Mouse (Mus musculus): ENCODE results near the gene Capza1. TPM values are rescaled to one million over a fixed set of nuclear protein-coding genes. Genes with fewer than 3 reads are reported as not detected.
"Not testable (repeated sequence)": the region's sequence is repeated elsewhere in the genome, so short reads cannot be mapped to it uniquely, and the experiment has no call there.

The Capza1 gene
- total RNA-seq, 2 experiments from 2014 or later, result 88.8 to 93.1 TPM

- peak; percentile 61 to 67 for DNase-seq (ENCODE audit: low spot score in 2 of 2)
Measured at GRCm38 (mm10) chr3:104817991-104818748, 46.1 kb downstream of the Capza1 start, which contains the start of gene Mov10. Mov10 (minus strand) TSS chr3:104818563.

- DNase-seq (ENCODE audit: low spot score in 2 of 2), result peak; percentile 60 to 64
Measured at GRCm38 (mm10) chr3:104817481-104817990, 46.8 kb downstream of the Capza1 start.

- DNase-seq (ENCODE audit: low spot score in 2 of 2), result no peak
Measured at GRCm38 (mm10) chr3:104816130-104816529, 48.2 kb downstream of the Capza1 start.

- no peak for DNase-seq (ENCODE audit: low spot score in 2 of 2)
Measured at GRCm38 (mm10) chr3:104815346-104815745, 49.0 kb downstream of the Capza1 start.

- no peak for DNase-seq (ENCODE audit: low spot score in 2 of 2)
Measured at GRCm38 (mm10) chr3:104814746-104815145, 49.6 kb downstream of the Capza1 start.

DNA sequence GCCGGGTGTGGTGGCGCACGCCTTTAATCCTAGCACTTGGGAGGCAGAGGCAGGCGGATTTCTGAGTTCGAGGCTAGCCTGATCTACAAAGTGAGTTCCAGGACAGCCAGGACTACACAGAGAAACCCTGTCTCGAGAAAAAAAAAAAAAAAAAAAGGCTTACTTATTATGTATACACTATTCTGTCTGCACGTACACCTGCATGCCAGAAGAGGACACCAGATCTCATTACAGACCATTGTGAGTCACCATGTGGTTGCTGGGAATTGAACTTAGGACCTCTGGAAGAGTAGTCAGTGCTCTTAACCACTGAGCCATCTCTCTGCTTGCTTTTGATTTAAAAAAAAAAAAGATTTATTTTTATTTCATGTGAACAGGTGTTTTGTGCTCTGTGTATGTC is 51.1 kb downstream of the Capza1 start:
- not testable (repeated sequence) for DNase-seq (ENCODE audit: low spot score in 2 of 2)

DNA sequence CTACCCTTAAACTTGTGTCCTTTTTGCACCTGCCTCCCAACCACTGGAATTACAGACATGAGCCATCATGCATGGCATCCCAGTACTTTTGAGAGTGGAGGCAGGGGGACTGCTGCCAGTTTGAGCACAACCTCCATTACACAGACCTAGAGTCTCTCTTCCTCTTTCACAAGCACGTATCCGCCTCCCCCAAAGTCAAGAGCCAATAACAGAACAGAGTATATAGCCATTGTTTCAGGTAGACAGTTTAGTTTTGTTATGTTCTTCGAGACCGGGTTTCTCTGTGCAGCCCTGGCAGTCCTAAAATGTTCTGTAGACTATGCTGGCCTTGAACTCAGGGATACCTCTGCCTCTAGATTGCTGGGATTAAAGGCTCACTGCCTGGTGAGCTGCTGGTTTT is 52.1 kb downstream of the Capza1 start:
- no peak for DNase-seq (ENCODE audit: low spot score in 2 of 2)

- no peak for DNase-seq (ENCODE audit: low spot score in 2 of 2)
Measured at GRCm38 (mm10) chr3:104811752-104812151, 52.6 kb downstream of the Capza1 start.

GRCm38 (mm10) chr3:104805539-104805938 is 58.8 kb downstream of the Capza1 start:
- no peak for DNase-seq (ENCODE audit: low spot score in 2 of 2)

GRCm38 (mm10) chr3:104804312-104804711 is 60.0 kb downstream of the Capza1 start:
- no peak for DNase-seq (ENCODE audit: low spot score in 2 of 2)

GRCm38 (mm10) chr3:104801481-104801880 is 62.8 kb downstream of the Capza1 start:
- DNase-seq (ENCODE audit: low spot score in 2 of 2), result no peak

- DNase-seq (ENCODE audit: low spot score in 2 of 2), result no peak
Measured at GRCm38 (mm10) chr3:104800681-104801080, 63.6 kb downstream of the Capza1 start.

GRCm38 (mm10) chr3:104796430-104797082 is 67.7 kb downstream of the Capza1 start:
- no peak for DNase-seq (ENCODE audit: low spot score in 2 of 2)

DNA sequence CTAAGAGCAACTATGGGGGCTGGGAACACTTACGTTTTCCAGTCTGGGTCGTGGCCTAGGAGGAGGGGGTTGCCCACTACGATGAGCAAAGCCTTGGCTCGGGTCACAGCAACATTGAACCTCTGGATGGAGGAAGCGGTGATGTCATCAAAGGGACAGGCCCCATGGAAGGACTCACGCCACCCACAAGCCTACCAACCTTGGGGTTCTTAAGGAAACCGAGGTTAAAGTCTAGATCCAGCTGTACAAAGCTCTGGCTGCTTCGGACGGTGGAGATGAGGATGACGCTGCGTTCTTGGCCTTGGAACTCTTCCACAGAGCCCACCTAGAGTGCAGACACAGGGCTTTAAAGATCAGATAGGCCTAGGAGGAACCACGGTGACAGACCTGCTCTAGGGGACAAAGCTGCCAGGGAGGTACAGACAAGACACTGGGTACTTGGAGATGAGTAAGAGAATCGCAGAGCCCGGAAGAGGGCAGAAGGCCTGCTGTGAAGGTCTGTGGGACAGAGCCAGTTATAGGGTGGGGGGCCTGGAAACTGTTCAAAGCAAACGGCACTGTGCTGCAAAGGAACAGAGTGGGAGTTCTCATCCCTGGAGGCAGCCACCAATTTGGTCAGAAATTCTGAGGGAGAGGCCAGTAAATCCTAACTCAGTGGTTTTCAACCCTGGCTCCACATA is 68.5 kb downstream of the Capza1 start:
- peak in 1 of 2 experiments; percentile 28 for DNase-seq (ENCODE audit: low spot score in 2 of 2)

- no peak for DNase-seq (ENCODE audit: low spot score in 2 of 2)
Measured at GRCm38 (mm10) chr3:104794953-104795470, 69.3 kb downstream of the Capza1 start.

GRCm38 (mm10) chr3:104793871-104794828 is 70.2 kb downstream of the Capza1 start:
- DNase-seq (ENCODE audit: low spot score in 2 of 2), result peak; percentile 75 to 85

- no peak for DNase-seq (ENCODE audit: low spot score in 2 of 2)
Measured at GRCm38 (mm10) chr3:104792360-104793270, 71.7 kb downstream of the Capza1 start.

- DNase-seq (ENCODE audit: low spot score in 2 of 2), result no peak
Measured at GRCm38 (mm10) chr3:104791671-104792070, 72.6 kb downstream of the Capza1 start.

DNA sequence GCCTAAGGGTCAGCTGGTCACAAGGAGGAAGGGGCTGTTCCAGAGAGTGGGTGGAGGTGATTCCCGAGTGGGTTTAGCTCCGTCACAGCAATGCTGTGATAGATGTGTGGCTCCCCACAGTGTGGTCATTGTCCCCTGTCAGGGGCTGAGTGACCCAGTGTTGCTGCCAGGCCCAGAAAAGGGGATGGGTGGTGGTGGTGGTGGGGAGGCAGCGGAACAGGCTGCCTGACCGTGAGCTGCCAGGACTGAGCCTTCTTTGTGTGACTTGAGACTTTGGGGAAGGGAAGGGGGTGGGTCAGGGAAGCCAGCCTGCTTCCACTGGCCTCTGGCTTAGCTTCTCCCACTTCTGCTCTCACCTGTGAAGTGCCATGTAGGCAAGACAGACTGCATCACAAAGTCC is 73.3 kb downstream of the Capza1 start:
- DNase-seq (ENCODE audit: low spot score in 2 of 2), result no peak

Data from adrenal gland, adult 18-20 months (tissue).